Mouse (Mus musculus): ENCODE data around the gene Sema4b.
A peak's percentile ranks its signal among the peaks of the same experiment; 100 is the strongest.

- TF ChIP-seq CTCF (IDR thresholded peaks at IDR 0.05; ENCODE audit: extremely low read depth, insufficient read depth, low read length) (no peak), POLR2A (IDR thresholded peaks at IDR 0.05; ENCODE audit: extremely low read depth, insufficient read depth, low read length) (0 out of 2 replicates have a peak, but pooled peaks have one; percentile 29)
Observed at GRCm38 (mm10) chr7:80268897-80269750, 82.5 kb downstream of the Sema4b start, which contains the start of gene Vps33b.

All from cortical plate, adult 2 months (tissue).